Mouse (Mus musculus) lung, postnatal 4 days (tissue): ENCODE data around the gene Rab5c.
A peak's percentile ranks its signal among the peaks of the same experiment; 100 is the strongest.

Source experiments
- DNase-seq, 2 experiments: peaks; one replicate each; pipeline ENCODE4 v3.0.0; 2021

Rab5c gene

DNA sequence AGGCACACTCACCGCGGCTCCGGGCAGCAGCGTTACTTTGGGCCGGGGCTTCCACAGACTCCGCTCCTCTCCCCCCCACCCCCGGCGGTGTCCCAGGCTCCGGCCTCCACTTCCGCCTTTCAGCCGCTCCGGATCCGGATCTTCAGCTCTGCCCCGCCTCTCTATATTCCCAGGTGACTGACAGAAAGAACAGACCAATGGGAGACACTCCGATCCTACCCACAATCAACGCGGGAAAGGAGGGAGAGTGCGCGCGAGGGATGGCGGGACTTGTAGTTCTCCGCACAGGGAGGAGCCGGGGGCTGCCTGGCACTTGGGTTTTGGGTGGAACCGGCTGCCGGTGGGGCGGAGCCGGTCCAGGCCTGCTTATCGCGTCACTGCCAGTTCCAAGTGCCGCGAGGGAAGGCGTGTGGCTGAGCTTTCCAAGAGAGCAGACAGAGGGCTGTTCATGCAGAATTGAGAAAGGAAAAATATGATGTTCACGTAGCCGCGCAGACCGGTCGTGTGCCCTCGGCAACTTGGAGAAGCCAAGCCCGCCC, at the start of gene Rab5c:
Gene Rab5c (minus strand): TSS at position 150 of the 539 bp plus-strand sequence.
- peak; percentile 99 for DNase-seq

DNA sequence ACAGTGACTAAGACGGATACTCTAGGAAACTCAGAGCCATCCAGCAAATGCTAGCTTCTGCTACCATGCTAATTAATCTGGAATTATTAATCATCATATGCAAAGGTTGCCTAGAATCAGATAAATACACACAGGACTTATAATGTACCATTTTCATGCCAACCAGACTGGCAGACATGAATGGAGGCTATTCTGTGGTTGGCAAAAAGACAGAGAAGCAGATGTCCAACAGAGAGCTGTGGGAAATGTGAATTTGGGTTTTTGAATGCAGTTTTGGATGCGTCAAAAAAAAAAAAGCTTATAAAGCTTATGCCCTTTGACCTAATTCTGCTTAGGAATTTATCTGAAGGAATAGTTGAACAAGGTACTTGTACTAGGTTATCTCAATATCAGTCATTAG, 47.8 kb upstream of the Rab5c start:
- DNase-seq, result no peak

DNA sequence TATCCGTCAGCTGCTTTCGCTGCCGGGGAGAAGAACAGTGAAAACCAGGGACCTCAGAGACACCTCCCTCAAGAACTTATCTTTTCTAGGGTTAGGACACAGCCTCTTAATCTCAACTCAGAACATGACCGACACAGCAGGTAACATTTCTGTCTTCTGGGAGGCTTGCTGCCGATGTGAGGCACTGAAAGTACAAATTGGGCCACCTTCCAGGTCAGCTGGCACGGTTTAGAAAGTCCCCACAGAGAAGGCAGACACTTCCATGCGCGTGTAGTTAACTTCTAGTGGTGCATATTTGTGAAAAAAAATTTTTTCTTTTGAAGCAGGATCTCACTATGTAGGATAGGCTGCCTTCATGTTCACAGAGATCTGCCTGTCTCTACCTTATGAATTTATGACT, 46.3 kb upstream of the Rab5c start:
- no peak for DNase-seq

DNA sequence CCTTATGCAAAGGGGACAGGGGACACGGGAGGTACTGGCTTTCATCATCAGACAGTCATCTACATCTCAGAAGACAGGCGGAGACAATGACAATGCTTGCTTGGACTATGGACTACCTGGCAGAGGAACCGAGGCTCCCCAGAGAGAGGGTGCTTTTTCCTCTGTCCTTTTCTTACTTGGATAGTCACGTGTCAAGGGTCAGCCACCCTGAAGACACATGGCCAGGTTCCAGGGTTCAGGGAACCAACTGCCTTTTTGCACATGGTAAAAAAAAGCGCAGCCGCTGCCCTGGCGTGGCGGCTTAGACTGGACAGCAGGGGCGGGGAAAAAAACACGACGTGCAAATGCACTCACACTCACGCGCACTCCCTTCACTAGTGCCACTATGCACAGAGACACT, 44.6 kb upstream of the Rab5c start:
- no peak for DNase-seq

DNA sequence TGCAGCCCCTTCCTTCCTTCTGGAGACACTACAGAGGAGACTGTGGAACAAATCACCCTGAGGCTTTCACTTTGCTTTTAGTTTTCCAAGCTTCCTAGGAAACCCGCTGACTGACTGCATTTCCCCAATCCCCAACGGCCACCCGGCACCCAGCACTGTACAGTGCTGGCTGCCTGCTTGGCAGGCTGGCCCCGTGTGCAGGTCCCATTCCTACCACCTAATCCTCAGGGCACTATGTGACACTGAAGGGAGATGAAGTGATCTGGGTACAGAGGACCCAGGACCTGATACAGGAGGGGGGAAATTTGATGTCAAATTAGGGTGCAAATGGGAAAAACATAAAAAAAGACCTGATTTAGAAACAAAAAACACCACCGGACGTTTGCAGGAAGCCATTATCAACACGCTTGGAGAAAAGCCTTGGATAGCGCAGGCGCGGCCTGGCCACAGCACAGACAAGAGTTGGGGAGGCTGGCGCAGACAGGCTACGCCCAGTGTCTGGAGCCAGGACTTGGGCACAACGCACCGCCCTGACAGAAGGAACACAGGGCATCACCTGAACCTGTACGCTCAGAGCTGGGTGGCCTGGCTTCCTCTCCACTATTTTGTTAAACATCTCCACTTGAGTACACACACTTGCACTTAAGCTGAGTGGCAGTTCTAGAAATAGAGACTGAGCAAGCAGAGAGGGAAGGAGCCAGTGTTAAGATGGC, 43.9 kb upstream of the Rab5c start:
- peak in 1 of 2 experiments; percentile 54 for DNase-seq

DNA sequence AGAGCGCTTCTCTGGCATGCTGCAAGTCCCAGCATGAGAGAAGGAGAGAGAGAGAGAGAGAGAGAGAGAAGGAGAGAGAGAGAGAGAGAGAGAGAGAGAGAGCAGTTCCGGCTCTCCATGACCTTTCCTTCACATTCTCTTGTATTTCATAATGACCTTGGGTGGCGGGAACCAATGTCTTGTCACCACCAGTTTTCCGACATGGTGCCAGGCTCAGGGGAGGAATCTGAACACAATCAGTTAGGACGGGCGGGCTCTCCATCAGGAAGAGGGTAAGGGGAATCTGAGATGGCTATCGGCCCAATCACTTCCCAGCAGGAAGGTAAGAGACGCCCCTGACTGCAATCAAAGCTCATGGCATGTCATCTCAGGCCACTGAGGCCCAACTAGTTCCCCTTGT, 42.2 kb upstream of the Rab5c start:
- no peak for DNase-seq

DNA sequence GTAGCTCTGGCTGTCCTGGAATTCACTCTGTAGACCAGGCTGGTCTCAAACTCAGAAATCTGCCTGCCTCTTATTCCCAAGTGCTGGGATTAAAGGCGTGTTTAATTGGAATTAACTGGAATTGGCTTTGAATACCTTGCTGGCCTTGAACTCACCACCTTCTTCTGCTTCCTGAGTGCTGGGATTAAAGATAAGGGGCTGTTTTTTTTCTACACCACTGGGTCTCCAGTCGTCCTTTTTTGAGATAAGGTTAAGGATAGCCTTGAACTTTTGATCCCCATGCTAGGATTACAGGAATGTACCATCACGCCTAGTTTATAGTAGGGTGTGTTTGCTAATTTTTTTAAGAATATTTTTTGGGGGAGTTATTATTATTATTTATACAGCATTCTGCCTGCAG, 40.1 kb upstream of the Rab5c start:
- no peak for DNase-seq

DNA sequence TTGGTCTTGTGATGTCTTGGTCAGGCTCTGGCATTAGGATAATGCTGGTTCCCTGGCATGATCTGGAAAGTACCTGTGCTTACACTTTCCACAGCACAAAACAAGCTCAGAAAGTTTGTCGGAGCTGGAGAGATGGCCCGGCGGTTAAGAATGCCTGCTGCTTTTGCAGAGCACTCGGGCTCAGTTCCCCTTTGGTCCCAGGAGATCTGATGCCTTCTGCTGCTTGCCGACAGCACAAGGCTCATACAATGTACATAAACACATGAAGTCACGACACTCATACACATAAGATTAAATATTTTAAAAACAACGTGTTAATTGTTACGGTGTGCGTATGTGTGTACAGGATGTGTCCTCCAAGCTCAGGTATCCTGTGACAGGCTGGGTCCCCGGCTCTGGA, 37.9 kb upstream of the Rab5c start:
- no peak for DNase-seq

DNA sequence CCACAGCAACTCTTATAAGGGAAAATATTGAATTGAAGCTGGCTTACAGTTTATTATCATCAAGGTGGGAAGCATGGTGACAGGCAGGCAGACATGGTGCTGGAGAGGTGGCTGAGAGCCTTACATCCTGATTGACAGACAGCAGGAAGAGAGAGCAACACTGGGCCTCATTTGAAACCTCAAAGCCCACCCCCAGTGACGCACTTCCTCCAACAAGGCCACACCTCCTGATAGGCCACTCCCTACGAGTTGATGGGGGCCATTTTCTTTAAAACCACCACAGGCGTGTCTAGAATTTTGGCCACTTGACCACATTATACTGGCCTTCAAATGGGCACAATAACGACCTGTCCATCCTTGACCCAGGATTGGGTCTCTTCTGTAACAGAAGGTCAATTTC, 36.2 kb upstream of the Rab5c start:
- DNase-seq, result no peak

DNA sequence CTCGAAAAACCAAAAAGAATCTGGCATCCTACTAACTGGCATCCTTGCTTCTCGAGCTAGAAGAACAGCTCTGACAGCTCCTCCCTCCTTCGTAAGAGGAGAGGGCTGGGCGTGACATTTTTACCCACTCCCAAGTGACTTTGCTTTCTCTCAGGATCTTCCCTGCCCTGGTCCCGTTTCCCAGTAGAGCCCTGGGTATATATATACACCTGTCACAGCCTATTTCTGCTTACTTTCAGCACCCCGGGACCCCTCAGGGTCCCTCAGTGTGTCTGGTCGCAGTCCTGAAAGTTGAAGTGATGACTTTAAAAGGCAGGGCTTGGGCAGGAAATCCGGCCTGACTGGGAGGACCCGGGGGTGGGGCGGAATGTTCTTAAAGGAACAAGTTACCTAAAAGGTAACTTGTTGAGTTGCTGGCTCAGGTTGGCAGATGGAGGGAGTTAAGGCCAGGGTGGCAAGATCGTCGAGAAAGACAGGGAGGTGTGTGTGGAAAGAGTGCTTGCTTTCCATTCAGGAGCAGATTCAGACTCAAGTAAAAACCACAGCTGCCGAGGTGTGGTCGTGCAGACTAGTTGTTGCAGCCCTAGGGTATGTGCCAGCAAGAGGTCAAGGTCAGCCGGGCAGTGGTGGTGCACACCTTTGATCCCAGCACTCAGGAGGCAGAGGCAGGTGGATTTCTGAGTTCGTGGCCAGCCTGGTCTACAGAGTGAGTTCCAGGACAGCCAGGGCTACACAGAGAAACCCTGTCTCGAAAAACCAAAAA, 32.8 kb upstream of the Rab5c start, which contains the start of gene Ghdc:
Gene Ghdc (minus strand): TSS at position 312 of the 763 bp plus-strand sequence.
- DNase-seq, result peak; percentile 83 to 85

DNA sequence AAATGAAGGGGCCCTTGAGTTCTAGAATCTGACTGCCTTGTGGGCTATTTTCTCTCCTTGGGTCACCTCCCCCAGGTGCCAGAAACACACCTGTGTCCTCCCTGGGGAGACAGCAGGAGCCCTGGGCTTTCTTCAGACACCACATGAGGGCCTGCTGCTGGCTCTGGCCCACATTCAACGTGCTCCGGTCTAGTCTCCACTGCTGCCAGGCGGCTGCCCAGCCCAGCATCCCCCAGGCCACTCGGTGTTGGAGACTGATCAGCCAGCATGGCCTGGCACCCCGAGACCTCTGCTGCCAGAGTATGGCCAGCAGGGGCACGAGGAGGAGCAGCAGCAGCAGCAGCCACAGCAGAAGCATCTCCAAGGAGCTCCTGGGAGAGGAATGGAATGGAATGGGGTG, 32.0 kb upstream of the Rab5c start:
- DNase-seq, result no peak

DNA sequence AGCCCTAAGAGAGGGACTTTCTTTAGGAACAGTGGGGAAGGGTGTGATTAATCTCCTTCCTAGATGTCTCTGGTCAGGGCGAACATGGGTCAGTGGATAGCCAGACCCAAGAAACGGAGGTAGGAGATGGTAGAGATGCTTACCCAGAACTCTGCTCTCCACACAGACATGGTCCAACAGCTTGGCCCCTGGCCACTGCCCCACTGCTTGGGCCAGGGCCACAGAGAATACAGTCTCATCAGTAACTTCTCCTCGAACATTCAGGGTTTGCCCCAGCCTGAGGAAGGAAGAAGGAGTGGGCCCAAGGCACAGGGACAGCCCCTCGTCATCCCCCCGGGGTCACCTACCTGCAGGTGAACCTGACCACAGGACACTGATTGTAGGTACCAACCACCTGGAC, 29.9 kb upstream of the Rab5c start:
- no peak for DNase-seq

DNA sequence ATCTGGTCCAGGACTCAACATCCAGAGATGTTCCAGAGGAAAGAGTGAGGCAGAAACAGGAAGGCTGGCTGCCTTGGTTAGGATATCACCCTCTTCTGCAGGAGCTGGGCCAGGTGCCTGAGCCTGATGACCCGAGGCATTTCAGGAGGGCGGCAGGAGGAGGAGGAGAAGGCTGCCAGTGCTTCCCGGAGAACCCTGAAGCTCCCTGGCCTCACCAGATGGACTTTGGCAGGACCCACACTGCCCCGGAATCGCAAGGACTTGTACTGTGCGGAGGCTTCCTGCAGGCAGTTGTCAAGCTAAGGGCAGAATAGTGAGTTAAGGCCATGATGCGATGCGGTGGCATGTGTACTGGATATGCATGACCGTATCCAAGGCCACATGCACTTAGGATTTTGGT, 28.7 kb upstream of the Rab5c start:
- no peak for DNase-seq

DNA sequence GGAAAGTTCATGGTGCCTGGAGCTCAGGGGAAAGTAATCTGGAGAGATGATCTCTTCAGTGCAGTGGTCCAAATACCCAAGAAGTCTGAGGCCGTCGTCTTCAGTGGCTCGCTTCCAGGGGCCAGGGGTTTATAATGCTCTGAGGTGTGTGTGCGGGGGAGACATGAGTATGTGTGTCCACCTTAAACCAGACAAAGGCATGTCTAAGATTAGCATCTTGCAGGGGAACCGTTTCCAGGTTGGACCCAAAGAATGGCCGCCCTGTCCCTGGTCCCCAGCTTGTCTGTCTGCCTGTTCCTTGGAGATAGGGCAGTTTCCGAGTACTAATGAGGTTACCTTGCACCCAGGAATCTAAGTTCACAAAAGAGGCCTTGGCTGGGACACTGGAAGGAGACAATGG, 24.8 kb upstream of the Rab5c start, which contains the start of gene Hcrt:
Gene Hcrt (minus strand): TSS at position 101 of the 400 bp plus-strand sequence.
- DNase-seq, result no peak

DNA sequence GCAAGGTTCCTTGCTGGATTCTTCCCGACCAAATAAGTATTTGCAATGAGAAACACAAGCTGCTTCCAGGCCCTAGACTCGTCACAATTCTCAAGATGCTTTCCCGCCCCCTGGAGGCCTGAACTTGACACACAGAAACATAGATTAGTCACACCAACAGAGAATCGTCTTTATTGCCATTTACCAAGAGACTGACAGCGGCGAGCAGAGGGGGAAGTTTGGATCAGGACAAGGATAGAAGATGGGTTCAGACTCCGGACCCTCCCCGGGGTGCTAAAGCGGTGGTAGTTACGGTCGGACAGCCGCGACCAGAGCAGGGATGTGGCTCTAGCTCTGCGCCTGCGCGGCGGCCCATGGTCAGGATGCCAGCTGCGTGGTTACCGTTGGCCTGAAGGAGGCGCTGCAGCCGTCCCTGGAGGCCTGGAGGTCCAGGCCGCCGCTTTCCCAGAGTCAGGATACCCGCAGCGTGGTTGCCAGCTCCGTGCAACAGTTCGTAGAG, 23.6 kb upstream of the Rab5c start:
- peak; percentile 87 to 92 for DNase-seq

DNA sequence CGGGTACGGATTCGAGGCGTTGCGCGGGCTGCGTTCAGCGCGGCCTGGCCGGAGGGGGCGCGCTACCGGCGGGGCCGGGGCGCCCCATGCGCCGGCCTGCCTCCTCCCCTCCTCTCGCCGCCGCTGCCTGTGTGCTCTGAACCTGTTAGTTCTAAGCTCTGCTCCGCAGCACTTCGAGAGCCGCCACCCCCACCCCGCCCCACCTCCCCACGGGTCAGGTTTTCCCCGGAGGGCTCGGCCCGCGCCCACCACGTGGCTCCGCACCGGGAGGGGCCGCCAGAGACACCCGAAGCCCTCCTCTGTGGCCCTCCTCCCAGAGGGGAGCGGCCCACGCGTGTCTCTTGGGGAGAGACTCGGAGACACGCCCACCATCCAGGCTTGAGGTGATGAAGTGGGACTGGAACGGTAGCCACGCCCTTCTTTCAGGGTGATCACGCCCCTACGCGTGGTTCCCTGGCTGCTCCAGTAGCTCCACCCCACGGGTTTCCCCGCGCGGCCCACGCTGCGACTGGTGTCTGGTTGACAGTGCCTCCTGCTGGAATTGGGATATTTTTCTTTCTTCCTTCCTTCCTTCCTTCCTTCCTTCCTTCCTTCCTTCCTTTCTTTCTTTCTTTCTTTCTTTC, 21.7 kb upstream of the Rab5c start, which contains the start of gene Kcnh4:
Gene Kcnh4 (minus strand): TSS at position 332 of the 623 bp plus-strand sequence.
- DNase-seq, result peak; percentile 67 to 71

DNA sequence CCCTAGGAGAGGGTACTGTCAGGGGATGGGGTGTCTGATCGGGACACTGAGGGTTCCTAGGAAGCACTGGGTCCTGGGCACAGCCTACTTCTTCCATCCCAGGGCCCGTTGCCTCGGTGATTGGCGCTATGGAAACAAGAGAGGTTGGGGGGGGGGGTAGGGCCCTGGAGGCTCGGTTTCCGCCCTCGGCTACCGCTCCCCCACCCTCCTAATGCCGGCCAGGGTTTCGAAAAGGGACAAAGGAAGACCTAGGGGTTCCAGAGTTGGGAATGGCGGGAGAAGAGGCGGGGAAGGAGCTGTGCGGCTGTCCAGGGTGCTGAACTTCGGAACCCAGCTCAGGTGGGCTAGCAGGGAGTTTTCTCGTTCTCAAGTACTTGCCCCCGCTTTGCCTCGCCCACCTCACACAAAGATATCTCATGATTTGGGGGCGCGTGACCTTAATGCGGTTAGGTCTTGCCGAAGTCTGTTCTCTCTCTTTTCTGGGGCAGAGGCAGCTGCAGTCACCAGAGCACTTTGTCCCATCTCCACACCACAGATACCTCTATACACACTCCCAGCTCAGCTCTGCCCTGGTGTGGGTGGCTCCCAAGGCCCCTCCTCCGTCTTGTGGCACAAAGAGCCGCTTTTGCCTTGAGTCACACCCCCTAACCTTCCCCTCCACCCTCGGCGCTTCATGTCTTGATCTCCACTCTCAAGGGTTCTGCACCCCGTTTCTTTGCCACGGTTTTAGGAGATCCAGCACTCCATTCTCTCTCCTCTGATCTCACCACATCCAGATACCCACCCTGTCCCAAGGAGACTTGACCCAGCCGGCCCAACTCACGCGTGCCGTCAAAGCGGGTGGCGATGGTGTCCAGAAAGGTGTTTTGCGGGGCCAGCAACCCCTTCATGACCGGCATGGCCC, 20.9 kb upstream of the Rab5c start:
- DNase-seq, result peak in 1 of 2 experiments; percentile 62

DNA sequence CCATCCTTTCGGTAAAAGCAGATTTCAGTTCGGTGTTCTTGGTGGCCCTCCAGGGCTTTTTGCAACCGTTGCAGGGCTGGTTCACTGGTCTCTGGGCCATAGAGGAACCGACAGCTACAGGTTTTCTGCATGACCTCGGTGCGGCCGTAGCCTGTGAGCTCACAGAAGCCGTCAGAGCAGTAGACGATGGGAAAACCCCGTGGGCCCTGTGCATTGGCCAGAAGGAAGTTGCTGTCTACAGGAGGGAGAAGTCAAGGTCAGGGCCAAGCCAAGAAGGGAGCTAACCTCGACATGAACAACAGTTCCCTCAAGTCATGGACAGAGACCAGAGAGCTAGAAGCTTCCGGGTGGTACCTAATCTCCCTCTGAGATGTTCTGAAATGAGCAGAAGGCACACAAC, 19.6 kb upstream of the Rab5c start:
- no peak for DNase-seq

DNA sequence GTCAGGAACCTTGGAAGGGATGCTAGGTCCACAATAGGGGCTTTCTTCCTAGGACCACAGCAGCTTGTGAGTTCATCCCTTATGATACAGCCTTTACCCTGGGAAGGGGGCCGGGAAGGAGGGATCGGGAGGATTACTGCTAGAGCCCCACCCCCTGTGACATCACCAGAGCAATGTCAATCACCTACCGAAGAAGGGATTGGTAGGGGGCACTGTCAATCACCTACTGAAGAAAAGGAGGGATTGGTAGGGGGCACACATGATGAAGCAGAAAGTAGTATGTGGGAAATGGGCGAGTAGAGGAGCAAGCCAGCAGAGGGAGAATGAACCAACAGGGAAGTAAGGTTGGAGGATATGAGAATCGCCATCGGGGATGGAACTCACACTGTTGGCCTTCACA, 18.5 kb upstream of the Rab5c start:
- DNase-seq, result no peak

DNA sequence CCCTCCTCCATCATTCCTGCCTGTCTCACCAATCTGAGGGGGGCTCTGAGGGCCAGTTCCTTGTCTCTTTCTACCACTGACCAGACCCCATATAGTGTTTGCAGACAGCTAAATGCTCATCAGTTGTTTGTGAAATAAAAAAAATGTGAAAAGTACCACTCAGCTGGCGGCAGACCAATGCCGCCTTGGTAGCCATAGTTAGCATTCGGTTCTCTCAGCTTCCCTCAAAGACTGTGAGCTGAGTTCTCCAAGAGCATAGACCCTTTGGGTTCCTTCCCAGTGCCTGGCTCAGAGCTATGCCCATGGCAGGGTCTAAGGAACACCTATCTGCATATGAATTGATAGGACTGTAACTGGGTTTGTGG, 16.7 kb upstream of the Rab5c start:
- no peak for DNase-seq

DNA sequence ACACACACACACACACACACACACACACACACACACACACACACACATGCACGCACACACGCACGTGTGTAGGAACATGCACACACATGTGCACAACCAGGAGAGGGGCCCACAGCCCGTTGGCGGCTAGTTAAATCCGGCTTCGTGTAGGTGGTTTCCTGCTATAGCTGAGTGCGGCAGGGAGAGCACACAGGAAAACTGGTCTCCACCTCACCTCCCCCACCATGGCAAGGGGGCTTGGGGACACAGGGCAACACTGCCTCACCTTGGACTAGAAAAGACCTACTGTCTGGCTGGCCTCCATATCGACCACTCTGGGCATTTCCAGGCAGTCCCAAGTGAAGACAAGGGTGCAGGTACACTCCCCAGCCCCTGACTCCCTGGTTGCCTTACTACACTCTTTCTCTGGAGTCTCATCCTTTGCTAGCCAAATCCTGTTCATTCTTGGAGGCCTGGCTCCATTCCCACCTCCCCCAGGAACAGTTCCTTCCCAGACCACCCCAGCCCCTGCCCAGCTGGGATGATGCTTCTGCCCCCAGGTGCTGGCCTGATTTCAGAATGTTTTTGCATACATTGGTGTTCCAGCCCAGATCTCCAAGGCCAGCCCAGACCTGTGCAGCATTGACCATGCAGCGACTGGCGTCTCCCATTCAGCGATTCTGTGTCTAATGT, 16.1 kb upstream of the Rab5c start:
- DNase-seq, result no peak

DNA sequence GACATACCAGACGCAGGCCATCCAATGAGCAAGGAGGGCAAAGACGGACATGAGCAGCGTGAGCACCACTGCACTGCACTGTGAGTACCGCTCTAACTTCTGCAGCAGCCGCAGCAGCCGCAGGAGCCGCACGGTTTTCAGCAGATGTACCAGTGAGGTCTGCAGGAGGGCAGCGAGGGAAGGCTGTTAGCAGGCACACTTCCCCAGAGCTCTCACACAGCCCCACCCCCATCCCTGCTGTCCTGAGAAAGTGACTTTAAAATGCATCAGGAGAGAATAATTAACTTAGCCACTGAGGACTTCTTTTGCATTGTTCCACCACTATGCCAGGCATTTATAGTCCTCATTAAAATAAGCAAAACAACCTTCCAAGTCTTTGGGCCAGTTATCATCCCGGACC, 14.3 kb upstream of the Rab5c start:
- no peak for DNase-seq
